ENCODE assay signal across 18 mouse cellular contexts in the genomic region with DNA sequence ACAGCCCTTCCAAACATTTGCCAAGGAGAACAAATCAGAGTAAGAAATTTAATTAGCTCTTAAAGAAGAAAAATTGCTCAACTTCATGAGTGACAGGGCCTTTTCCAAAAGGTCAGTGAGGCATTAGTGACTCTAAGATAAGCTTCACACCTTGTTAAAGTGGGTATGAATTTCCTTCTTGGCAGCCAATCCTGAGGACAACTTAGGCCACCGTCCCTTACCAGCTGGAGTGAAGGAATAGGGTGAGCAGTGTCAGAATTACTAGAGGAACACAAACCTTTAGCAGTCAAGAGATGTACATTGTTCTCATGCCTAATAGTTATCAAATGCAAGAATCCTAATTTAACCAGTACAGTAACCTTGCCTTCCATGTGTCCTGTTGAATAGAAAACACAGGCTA. TPM values are rescaled to one million over a fixed set of nuclear protein-coding genes. Genes with fewer than 3 reads are reported as not detected.
DNase-seq lines count a peak whose midpoint lies in the region; ATAC-seq and TF ChIP-seq lines count a peak whose summit lies in the region.
"Had no signal": no experiment of that assay in that cellular context is flagged by ENCODE, and none has a peak within 500 bp of the region (broad histone marks: within the 10 kb centered on the region; RNA-seq: fewer than 3 reads in every experiment).

No protein-coding gene starts in this region.

- H3K27ac ChIP-seq in heart, adult 2 months = peak overlapping the region; percentile 98
- no peak overlapping the region for H3K27ac ChIP-seq in heart, embryonic 14.5 days (replicated peaks in 1 of 2; ENCODE audit: control insufficient read depth in 1 of 2, insufficient read depth in 1 of 2, low read depth in 2 of 2, low read length in 2 of 2)
- no peak overlapping the region for H3K27ac ChIP-seq in liver, adult 2 months (replicated peaks; ENCODE audit: insufficient read depth, low read depth, low read length)
- no peak overlapping the region for H3K27ac ChIP-seq in liver, postnatal 0 days (ENCODE audit: low read depth)
- H3K27ac ChIP-seq: embryonic facial prominence, embryonic 10.5 days; forebrain, embryonic 13.5 days; hindbrain, embryonic 15.5 days; kidney, embryonic 15.5 days had no signal

- peaks cover 1% of the 10 kb centered on the region for H3K79me2 ChIP-seq in heart, adult 2 months (replicated peaks; ENCODE audit: control insufficient read depth, insufficient read depth, low read length)
- H3K79me2 ChIP-seq in liver, adult 2 months (ENCODE audit: control insufficient read depth, insufficient read depth, low read length) = peaks cover 25% of the 10 kb centered on the region

- no peaks in the 10 kb centered on the region; the same call in 1 of the 2 replicates for H3K4me1 ChIP-seq in heart, adult 2 months (ENCODE audit: control insufficient read depth, insufficient read depth, low read length)
- H3K4me1 ChIP-seq in heart, embryonic 14.5 days (ENCODE audit: control insufficient read depth in 2 of 2, insufficient read depth in 2 of 2, low read length in 2 of 2) = peaks cover 0 to 36% of the 10 kb centered on the region in 2 experiments; a peak in 2 of 4 replicates
- H3K4me1 ChIP-seq in liver, adult 2 months (ENCODE audit: control insufficient read depth, insufficient read depth, low read length) = peaks cover 21% of the 10 kb centered on the region
- H3K4me1 ChIP-seq in liver, postnatal 0 days (ENCODE audit: insufficient read depth) = peaks cover 10% of the 10 kb centered on the region

- peak overlapping the region; percentile 51 for H3K9ac ChIP-seq in heart, adult 2 months (ENCODE audit: low read depth, low read length)
- peak overlapping the region; percentile 84; the same call in 1 of the 2 replicates for H3K9ac ChIP-seq in heart, embryonic 14.5 days (ENCODE audit: low read length)
- H3K9ac ChIP-seq in liver, adult 2 months (ENCODE audit: low read depth, low read length) = no peak overlapping the region
- H3K9ac ChIP-seq in liver, postnatal 0 days (replicated peaks) = no peak overlapping the region
- H3K9ac ChIP-seq: forebrain, embryonic 13.5 days; forebrain, postnatal 0 days; hindbrain, embryonic 15.5 days; kidney, embryonic 15.5 days had no signal

- H3K9me3 ChIP-seq in heart, embryonic 14.5 days (ENCODE audit: control insufficient read depth, low read length) = no peaks in the 10 kb centered on the region
- no peaks in the 10 kb centered on the region for H3K9me3 ChIP-seq in liver, postnatal 0 days (ENCODE audit: low read length)
- H3K9me3 ChIP-seq: embryonic facial prominence, embryonic 10.5 days; forebrain, embryonic 13.5 days; hindbrain, embryonic 15.5 days; kidney, embryonic 15.5 days had no signal

- DNase-seq in heart, adult 2 months = no peak
- DNase-seq in heart, adult 9 months (ENCODE audit: low spot score in 2 of 2) = no peak
- no peak for DNase-seq in heart, postnatal 36 days
- DNase-seq in liver, adult 2 months (ENCODE audit: extremely low read depth, low read depth, low spot score) = peak; percentile 17
- DNase-seq in liver, postnatal 0 days = no peak
- DNase-seq in cerebellum, adult 8-10 months = no peak
- DNase-seq: adrenal gland, adult 2 months; adrenal gland, postnatal 25 days; cerebellum, adult 18-20 months; cerebellum, postnatal 10 days; forebrain, postnatal 0 days; kidney, adult 2 months had no signal

- TF ChIP-seq POLR2A in heart, adult 2 months (IDR thresholded peaks at IDR 0.05; ENCODE audit: insufficient read depth, low read depth, low read length) = peak; percentile 49; the same call in 1 of the 2 replicates
- no peak for TF ChIP-seq POLR2A in liver, adult 2 months (IDR thresholded peaks at IDR 0.05; ENCODE audit: extremely low read depth, insufficient read depth, low read length)

- peaks cover 69% of the 10 kb centered on the region for H3K36me3 ChIP-seq in heart, adult 2 months (ENCODE audit: control insufficient read depth, insufficient read depth, low read length)
- peaks cover 97% of the 10 kb centered on the region for H3K36me3 ChIP-seq in heart, embryonic 14.5 days (ENCODE audit: control insufficient read depth, insufficient read depth, low read length)
- H3K36me3 ChIP-seq in liver, adult 2 months (ENCODE audit: control insufficient read depth, insufficient read depth, low read length) = peaks cover 78% of the 10 kb centered on the region
- H3K36me3 ChIP-seq in liver, postnatal 0 days (replicated peaks; ENCODE audit: insufficient read depth, low read length) = peaks cover 72% of the 10 kb centered on the region

- intact Hi-C loops in heart, adult 2 months (cut with DNase I) = no loop called here
- intact Hi-C loops in heart, postnatal 36 days (cut with DNase I) = no loop called here

- TF ChIP-seq EP300 in heart, adult 2 months (IDR thresholded peaks at IDR 0.05; ENCODE audit: insufficient read depth, low read depth, low read length) = peak; percentile 52; the same call in 1 of the 2 replicates
- TF ChIP-seq EP300 in liver, postnatal 0 days (IDR thresholded peaks at IDR 0.05; ENCODE audit: low read depth) = no peak

- WGBS in heart, adult 2 months = 40% methylated on average over 1 of the region's 1 CpGs
- WGBS in heart, embryonic 14.5 days = 21% methylated on average over 1 of the region's 1 CpGs
- WGBS in liver, adult 2 months = 50% methylated on average over 1 of the region's 1 CpGs
- WGBS in liver, postnatal 0 days (ENCODE audit: insufficient replicate concordance) = 93% methylated on average over 1 of the region's 1 CpGs

- no peak for TF ChIP-seq CTCF in heart, adult 2 months (IDR thresholded peaks at IDR 0.05)
- no peak for TF ChIP-seq CTCF in liver, adult 2 months (IDR thresholded peaks at IDR 0.05; ENCODE audit: low read depth, low read length)
- TF ChIP-seq CTCF in liver, postnatal 0 days (IDR thresholded peaks at IDR 0.05; ENCODE audit: low read depth) = no peak

- H3K27me3 ChIP-seq in heart, adult 2 months (ENCODE audit: control insufficient read depth, insufficient read depth, low read length) = no peaks in the 10 kb centered on the region
- no peaks in the 10 kb centered on the region for H3K27me3 ChIP-seq in heart, embryonic 14.5 days (ENCODE audit: control insufficient read depth, insufficient read depth, low read length)
- H3K27me3 ChIP-seq in liver, adult 2 months (ENCODE audit: control insufficient read depth, insufficient read depth, low read length) = no peaks in the 10 kb centered on the region
- no peaks in the 10 kb centered on the region for H3K27me3 ChIP-seq in liver, postnatal 0 days (ENCODE audit: insufficient read depth, low read length)
- H3K27me3 ChIP-seq: forebrain, embryonic 13.5 days; hindbrain, embryonic 15.5 days; kidney, embryonic 15.5 days had no signal

- ATAC-seq in heart, embryonic 14.5 days (ENCODE audit: insufficient number of reproducible peaks, insufficient read depth, low FRiP score, low read depth) = no peak
- no peak for ATAC-seq in liver, postnatal 0 days
- ATAC-seq: forebrain, embryonic 13.5 days; forebrain, postnatal 0 days; intestine, embryonic 16.5 days had no signal

- H3K4me2 ChIP-seq in heart, embryonic 14.5 days (ENCODE audit: low read length) = peak overlapping the region; percentile 83
- H3K4me2 ChIP-seq in liver, postnatal 0 days (ENCODE audit: low read depth, low read length) = no peak overlapping the region
- H3K4me2 ChIP-seq: forebrain, embryonic 13.5 days; hindbrain, embryonic 15.5 days; kidney, embryonic 15.5 days had no signal

- H3K4me3 ChIP-seq in heart, adult 2 months = peak overlapping the region; percentile 87
- no peak overlapping the region for H3K4me3 ChIP-seq in heart, embryonic 14.5 days (ENCODE audit: control insufficient read depth in 1 of 2, insufficient read depth in 1 of 2, low read depth in 1 of 2, low read length in 2 of 2)
- no peak overlapping the region for H3K4me3 ChIP-seq in liver, adult 2 months (ENCODE audit: insufficient read depth, low read depth, low read length)
- H3K4me3 ChIP-seq in liver, postnatal 0 days (ENCODE audit: low read depth, low read length) = no peak overlapping the region
- H3K4me3 ChIP-seq: embryonic facial prominence, embryonic 10.5 days; forebrain, embryonic 13.5 days; hindbrain, embryonic 15.5 days; kidney, embryonic 15.5 days had no signal

RNA-seq across cellular contexts. Expression of a gene that starts 7.6 kb away (rescaled TPM):
- total RNA-seq in heart, adult 2 months (2021) = over 10,000 TPM; 11,796 to 13,259 TPM
- 3,546 and 6,285 TPM in 2 replicates for polyA plus RNA-seq in heart, adult 2 months (2012; rRNA removed)
- 472 and 483 TPM in 2 replicates for polyA plus RNA-seq in heart, embryonic 14.5 days (2014; fragmentation: Nextera tagmentation; extraction: Ambion mirVana)
- total RNA-seq in heart, postnatal 36 days (2021) = over 10,000 TPM; 11,843 to 11,873 TPM
- total RNA-seq in liver, adult 2 months (2014; rRNA removed) = 44.6 and 65.4 TPM in 2 replicates
- polyA plus RNA-seq in liver, adult 2 months (2012; rRNA removed) = 46.0 and 50.5 TPM in 2 replicates
- 13.5 and 14.8 TPM in 2 replicates for polyA plus RNA-seq in liver, postnatal 0 days (2015; fragmentation: Nextera tagmentation; extraction: Ambion mirVana)

Comparison
In these comparisons a context has a peak if more than half of its experiments do, and no peak if none do; other contexts are left out.
1. H3K9ac ChIP-seq: peak in heart, adult 2 months (single experiment) and heart, embryonic 14.5 days (single experiment); none in liver, adult 2 months (single experiment) and liver, postnatal 0 days (single experiment).